Mouse (Mus musculus) kidney, postnatal 0 days (tissue): ENCODE measurements around the gene Slc9b1. TPM values are rescaled to one million over a fixed set of nuclear protein-coding genes. Genes with fewer than 3 reads are reported as not detected.

Experiments used
- ATAC-seq: fragments of 200-750 bp; cut with Nextera tagmentation; replicated peaks from 2 replicates; pipeline ENCODE4 v1.8.0; 2017; ENCODE audit warnings: low read depth, moderate number of reproducible peaks, moderate TSS enrichment, moderate library complexity; ENCODE audit not compliant: low FRiP score
- DNase-seq: peaks from one replicate; pipeline ENCODE4 v3.0.0-alpha.2; 2016; ENCODE audit warnings: low spot score
- H3K27ac ChIP-seq: fragments of 300-500 bp; sonication (generic); 2 replicates; pipeline ENCODE4 v1.5.1; 2014; ENCODE audit warnings: mild to moderate bottlenecking
- H3K27me3 ChIP-seq: fragments of 300-500 bp; sonication (generic); 2 replicates; pipeline ENCODE4 v1.6.1; 2014; ENCODE audit warnings: low read length, mixed read lengths; ENCODE audit not compliant: insufficient read depth
- H3K36me3 ChIP-seq: fragments of 300-500 bp; sonication (generic); 2 replicates; pipeline ENCODE4 v1.6.1; 2014; ENCODE audit warnings: low read length, mixed read lengths; ENCODE audit not compliant: insufficient read depth
- H3K4me1 ChIP-seq: fragments of 300-500 bp; sonication (generic); replicated peaks from 2 replicates; pipeline ENCODE4 v1.6.1; 2014; ENCODE audit warnings: antibody characterized with exemption, low read length, mixed read lengths; ENCODE audit not compliant: insufficient read depth
- H3K4me2 ChIP-seq: fragments of 300-500 bp; sonication (generic); 2 replicates; pipeline ENCODE4 v1.6.1; 2014; ENCODE audit warnings: mild to moderate bottlenecking, low read length, moderate library complexity, mixed read lengths
- H3K4me3 ChIP-seq: fragments of 300-500 bp; sonication (generic); replicated peaks from 2 replicates; pipeline ENCODE4 v1.5.1; 2014; ENCODE audit warnings: low read depth, low read length
- H3K9ac ChIP-seq: fragments of 300-500 bp; sonication (generic); 2 replicates; pipeline ENCODE4 v1.6.1; 2014; ENCODE audit warnings: low read depth, low read length
- H3K9me3 ChIP-seq: fragments of 300-500 bp; sonication (generic); replicated peaks from 2 replicates; pipeline ENCODE4 v1.6.1; 2016; ENCODE audit warnings: low read length, inconsistent platforms, mixed read lengths
- CTCF ChIP-seq: IDR thresholded peaks from 2 replicates; pipeline ENCODE4 v1.5.1; 2016; ENCODE audit warnings: antibody characterized with exemption, low read depth, mild to moderate bottlenecking, moderate library complexity
- WGBS: fragments of 180-500 bp; shearing (Covaris S2); extraction: QIAGEN DNeasy Blood & Tissue Kit; methylation state at CpG from one replicate; pipeline ENCODE4 v1.1.7; 2014; 5-methylcytosine and 5-hydroxymethylcytosine counted together
- polyA plus RNA-seq: library from polyadenylated mRNA; unstranded; fragments of >200 nt; fragmentation: Nextera tagmentation; extraction: Ambion mirVana; gene quantifications from 2 replicates; pipeline ENCODE4 v1.2.1, GENCODE M21; 2015

Gene Slc9b1
- polyA plus RNA-seq, 1 experiment from 2014 or later: 0.25 TPM

DNA sequence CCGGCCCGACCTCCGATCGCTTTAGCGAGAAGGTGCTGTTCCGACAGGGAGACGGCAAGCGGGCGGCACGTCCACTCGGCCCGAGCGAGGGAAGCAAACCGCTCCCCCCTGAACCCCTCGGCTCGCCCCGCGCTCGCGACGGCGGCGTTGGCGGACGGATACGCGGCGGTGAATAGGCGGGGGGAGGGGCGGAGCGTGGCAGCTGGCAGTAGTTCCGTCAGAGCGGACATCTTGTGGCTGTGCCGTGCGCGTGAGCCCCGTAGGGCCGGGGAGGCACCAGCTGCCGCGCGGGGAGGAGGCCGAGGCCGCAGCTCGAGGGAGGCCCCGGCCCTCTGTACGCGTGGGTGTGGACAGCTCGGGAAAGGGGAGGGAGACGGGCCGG is 90.7 kb downstream of the Slc9b1 start:
- Histone ChIP-seq H3K9me3 (no peaks in the 10 kb centered on the region), H3K4me3 (peak overlapping the region; percentile 95), H3K27me3 (no peaks in the 10 kb centered on the region), H3K36me3 (no peaks in the 10 kb centered on the region), H3K27ac (peak overlapping the region; percentile 100), H3K4me2 (peak overlapping the region; percentile 41), H3K4me1 (no peaks in the 10 kb centered on the region), H3K9ac (peak overlapping the region; percentile 99)
- no peak for TF ChIP-seq CTCF
- peak; percentile 92 for DNase-seq
- under 1% methylated on average over 41 of the region's 50 CpGs for WGBS
- peak; percentile 82 for ATAC-seq

DNA sequence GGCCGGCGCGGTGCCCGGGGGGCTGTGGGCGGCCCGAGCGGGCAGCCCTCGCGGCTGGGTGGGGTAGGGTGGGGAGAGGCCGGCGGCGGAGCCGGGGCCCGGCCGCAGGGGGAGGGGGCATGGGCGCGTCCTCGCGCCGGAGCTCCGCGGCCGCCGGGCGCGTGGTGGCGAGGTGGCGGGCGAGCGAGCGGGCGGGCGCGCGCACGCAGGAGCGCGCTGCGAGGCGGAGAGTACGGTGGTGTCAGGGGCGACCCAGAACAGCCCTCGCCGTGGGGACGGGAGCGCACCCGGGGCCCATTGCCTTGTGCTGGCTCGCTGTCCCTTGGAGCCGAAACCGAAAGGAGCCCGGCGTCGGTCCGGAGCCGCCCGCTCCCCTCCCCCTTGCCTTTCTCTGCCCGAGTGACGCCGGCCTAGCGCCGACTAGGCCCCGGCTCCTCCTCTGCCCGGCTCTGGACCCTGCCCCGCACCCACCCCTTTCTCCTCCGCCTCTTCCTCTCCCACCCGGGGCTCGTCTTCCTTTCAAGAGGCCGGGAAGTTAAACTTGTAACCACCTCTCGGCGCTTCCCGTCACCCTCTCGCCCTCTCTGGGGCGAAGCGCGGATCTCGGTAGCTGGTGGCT is 91.2 kb downstream of the Slc9b1 start:
- Histone ChIP-seq H3K27me3 (no peaks in the 10 kb centered on the region), H3K4me3 (peak overlapping the region; percentile 95), H3K4me1 (no peaks in the 10 kb centered on the region), H3K9me3 (no peaks in the 10 kb centered on the region), H3K27ac (peak overlapping the region; percentile 100), H3K9ac (peak overlapping the region; percentile 99), H3K4me2 (peak overlapping the region; percentile 79), H3K36me3 (no peaks in the 10 kb centered on the region)
- WGBS: under 1% methylated on average over 51 of the region's 76 CpGs
- ATAC-seq: peak; percentile 62
- TF ChIP-seq CTCF: no peak
- DNase-seq: peak; percentile 94

DNA sequence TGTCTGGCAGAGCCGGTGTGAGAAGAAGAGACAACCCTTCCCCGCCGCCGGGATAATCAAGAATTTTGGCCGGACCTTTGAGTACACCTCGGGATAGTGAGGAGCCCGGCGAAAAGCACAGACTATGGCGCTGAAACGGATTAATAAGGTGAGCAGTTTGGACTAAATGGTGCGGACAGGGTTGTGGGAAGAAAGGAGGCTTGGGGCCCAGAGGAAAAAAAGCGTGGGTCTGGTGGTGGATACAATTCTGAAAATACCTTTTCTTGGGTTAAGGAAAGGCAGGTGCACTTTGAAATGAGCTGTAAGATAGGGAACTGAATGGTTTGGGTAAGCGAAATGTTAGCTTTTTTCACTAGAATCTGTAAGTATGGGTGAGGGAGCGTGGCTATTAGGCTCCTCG is 91.8 kb downstream of the Slc9b1 start:
- under 1% methylated on average over 15 of the region's 15 CpGs for WGBS
- H3K27ac ChIP-seq: peak overlapping the region; percentile 100
- DNase-seq (no peak), ATAC-seq (no peak)
- peak overlapping the region; percentile 95 for H3K4me3 ChIP-seq
- no peak for TF ChIP-seq CTCF
- H3K36me3 ChIP-seq: no peaks in the 10 kb centered on the region
- no peaks in the 10 kb centered on the region for H3K9me3 ChIP-seq
- H3K4me2 ChIP-seq: peak overlapping the region; percentile 79
- no peaks in the 10 kb centered on the region for H3K27me3 ChIP-seq
- no peaks in the 10 kb centered on the region for H3K4me1 ChIP-seq
- H3K9ac ChIP-seq: peak overlapping the region; percentile 99

- no peak for TF ChIP-seq CTCF
- peak overlapping the region; percentile 79 for H3K4me2 ChIP-seq
- WGBS: 7% methylated on average over 7 of the region's 7 CpGs
- H3K27me3 ChIP-seq: no peaks in the 10 kb centered on the region
- peak overlapping the region; percentile 95 for H3K4me3 ChIP-seq
- ATAC-seq (no peak), DNase-seq (peak; percentile 71)
- no peaks in the 10 kb centered on the region for H3K4me1 ChIP-seq
- peak overlapping the region; percentile 100 for H3K27ac ChIP-seq
- H3K9me3 ChIP-seq: no peaks in the 10 kb centered on the region
- H3K36me3 ChIP-seq: no peaks in the 10 kb centered on the region
- H3K9ac ChIP-seq: peak overlapping the region; percentile 99
These were observed 92.4 kb downstream of the Slc9b1 start for GRCm38 (mm10) chr3:135440221-135440620.

GRCm38 (mm10) chr3:135440621-135441020 is 92.8 kb downstream of the Slc9b1 start:
- Histone ChIP-seq H3K4me1 (no peaks in the 10 kb centered on the region), H3K36me3 (no peaks in the 10 kb centered on the region), H3K9me3 (no peaks in the 10 kb centered on the region), H3K27me3 (no peaks in the 10 kb centered on the region), H3K4me3 (peak overlapping the region; percentile 95), H3K9ac (peak overlapping the region; percentile 99), H3K4me2 (peak overlapping the region; percentile 79), H3K27ac (peak overlapping the region; percentile 100; the same call in 1 of the 2 replicates)
- WGBS: 15% methylated on average over 10 of the region's 10 CpGs
- no peak for TF ChIP-seq CTCF
- no peak for ATAC-seq
- DNase-seq: peak; percentile 55

- H3K27me3 ChIP-seq: no peaks in the 10 kb centered on the region
- TF ChIP-seq CTCF: no peak
- H3K36me3 ChIP-seq: 0 out of 2 replicates have a peak, but pooled peaks cover 3% of the 10 kb centered on the region
- no peak overlapping the region for H3K4me3 ChIP-seq
- ATAC-seq (no peak), DNase-seq (no peak)
- 0 out of 2 replicates have a peak, but pooled peaks cover 4% of the 10 kb centered on the region for H3K4me1 ChIP-seq
- H3K27ac ChIP-seq: no peak overlapping the region
- H3K9me3 ChIP-seq: no peaks in the 10 kb centered on the region
- H3K9ac ChIP-seq: no peak overlapping the region
- no peak overlapping the region for H3K4me2 ChIP-seq
These were observed 97.1 kb downstream of the Slc9b1 start for GRCm38 (mm10) chr3:135444930-135445329.

Other genes with a start within 250 kb of the Slc9b1 start
- gene Cenpe, start 135.5 kb upstream of the Slc9b1 start, polyA plus RNA-seq: 13.2 and 13.3 TPM in 2 replicates
- gene Bdh2, start 66.8 kb upstream of the Slc9b1 start, polyA plus RNA-seq: 103 and 107 TPM in 2 replicates
- 3.1 and 3.7 TPM in 2 replicates for gene Slc9b2, start 40.3 kb upstream of the Slc9b1 start, polyA plus RNA-seq
- 57.8 and 65.2 TPM in 2 replicates for gene Cisd2, start 75.9 kb downstream of the Slc9b1 start, polyA plus RNA-seq
- 509 and 531 TPM in 2 replicates for gene Ube2d3, start 90.1 kb downstream of the Slc9b1 start, polyA plus RNA-seq
- 37.8 and 41.8 TPM in 2 replicates for gene Manba, start 137.6 kb downstream of the Slc9b1 start, polyA plus RNA-seq